ENCODE assay signal across 8 mouse cellular contexts in genomic region chr5:22550033-22550551, GRCm38 (mm10). TPM values are rescaled to one million over a fixed set of nuclear protein-coding genes. Genes with fewer than 3 reads are reported as not detected.
A peak's percentile ranks its signal among the peaks of the same experiment; 100 is the strongest.
DNase-seq lines count a peak whose midpoint lies in the region; ATAC-seq and TF ChIP-seq lines count a peak whose summit lies in the region.

TSS of gene Orc5 (minus strand) at chr5:22550429.

- peak; percentile 74; the same call in 1 of the 2 replicates for TF ChIP-seq POLR2A in liver, adult 2 months (IDR thresholded peaks at IDR 0.05; ENCODE audit: extremely low read depth, insufficient read depth, low read length)
- peak; percentile 97 for TF ChIP-seq POLR2A in myocyte (IDR thresholded peaks at IDR 0.05; ENCODE audit: insufficient read length, low read depth)

- H3K36me3 ChIP-seq in heart, embryonic 11.5 days (ENCODE audit: control insufficient read depth, insufficient read depth, low read length): peaks cover 10% of the 10 kb centered on the region; the same call in 1 of the 2 replicates
- H3K36me3 ChIP-seq in kidney, embryonic 16.5 days (ENCODE audit: insufficient read depth, low read length): peaks cover 15% of the 10 kb centered on the region
- peaks cover 19% of the 10 kb centered on the region for H3K36me3 ChIP-seq in liver, adult 2 months (ENCODE audit: control insufficient read depth, insufficient read depth, low read length)
- H3K36me3 ChIP-seq in myocyte (ENCODE audit: control insufficient read depth, insufficient read depth): peaks cover 17% of the 10 kb centered on the region
- peaks cover 6% of the 10 kb centered on the region for H3K36me3 ChIP-seq in splenic B cell, adult 2 months (ENCODE audit: control insufficient read depth, insufficient read depth, low read length, poor library complexity, severe bottlenecking)

- no peaks in the 10 kb centered on the region for H3K9me3 ChIP-seq in heart, embryonic 11.5 days (replicated peaks; ENCODE audit: control insufficient read depth, low read length)
- no peaks in the 10 kb centered on the region for H3K9me3 ChIP-seq in kidney, embryonic 16.5 days (ENCODE audit: low read length)

- peak within 1 kb of the TSS; percentile 72 for H3K9ac ChIP-seq in heart, embryonic 11.5 days (ENCODE audit: low read depth, low read length)
- H3K9ac ChIP-seq in kidney, embryonic 16.5 days (replicated peaks; ENCODE audit: low read length): peak within 1 kb of the TSS; percentile 87
- H3K9ac ChIP-seq in liver, adult 2 months (ENCODE audit: low read depth, low read length): peak within 1 kb of the TSS; percentile 76

- peaks cover 5% of the 10 kb centered on the region; the same call in 1 of the 2 replicates for H3K79me2 ChIP-seq in liver, adult 2 months (ENCODE audit: control insufficient read depth, insufficient read depth, low read length)
- peaks cover 13% of the 10 kb centered on the region for H3K79me2 ChIP-seq in myocyte (ENCODE audit: control insufficient read depth, insufficient read depth)

- H3ac ChIP-seq in myocyte (ENCODE audit: control insufficient read depth, insufficient read length): peak within 1 kb of the TSS; percentile 18

- H3K4me1 ChIP-seq in heart, embryonic 11.5 days (ENCODE audit: control insufficient read depth, insufficient read depth, low read length): peaks cover 4% of the 10 kb centered on the region; the same call in 1 of the 2 replicates
- H3K4me1 ChIP-seq in kidney, embryonic 16.5 days (ENCODE audit: insufficient read depth, low read length): peaks cover 7% of the 10 kb centered on the region
- peaks cover 7% of the 10 kb centered on the region for H3K4me1 ChIP-seq in liver, adult 2 months (ENCODE audit: control insufficient read depth, insufficient read depth, low read length)

- ATAC-seq in erythroblast, adult 5-6 weeks (replicated peaks; ENCODE audit: low FRiP score, poor library complexity, severe bottlenecking): peak; percentile 95
- ATAC-seq in heart, embryonic 11.5 days (replicated peaks; ENCODE audit: insufficient number of reproducible peaks, low FRiP score, low TSS enrichment): peak; percentile 99
- peak; percentile 100 for ATAC-seq in kidney, embryonic 16.5 days (ENCODE audit: low FRiP score, low TSS enrichment)

- DNase-seq in B cell, adult 2 months: peak; percentile 93 to 94
- peak; percentile 98 for DNase-seq in brain, adult 2 months (ENCODE audit: low read depth, low spot score)
- peak; percentile 83 for DNase-seq in liver, adult 2 months (ENCODE audit: extremely low read depth, low read depth, low spot score)
- DNase-seq in splenic B cell, adult 2 months (ENCODE audit: low read depth, low spot score): peak; percentile 94

- TF ChIP-seq CTCF in liver, adult 2 months (IDR thresholded peaks at IDR 0.05; ENCODE audit: low read depth, low read length): no peak

- H3K4me2 ChIP-seq in heart, embryonic 11.5 days: peak within 1 kb of the TSS; percentile 71
- H3K4me2 ChIP-seq in kidney, embryonic 16.5 days (replicated peaks; ENCODE audit: low read depth, low read length): peak within 1 kb of the TSS; percentile 72
- H3K4me2 ChIP-seq in myocyte (ENCODE audit: low read depth): peak within 1 kb of the TSS; percentile 78

- 0% methylated on average over 31 of the region's 31 CpGs for WGBS in heart, embryonic 11.5 days (ENCODE audit: insufficient replicate concordance)
- under 1% methylated on average over 31 of the region's 31 CpGs for WGBS in kidney, embryonic 16.5 days
- under 1% methylated on average over 31 of the region's 31 CpGs for WGBS in liver, adult 2 months

- peak within 1 kb of the TSS; percentile 55 for H3K4me3 ChIP-seq in heart, embryonic 11.5 days (ENCODE audit: low read depth, low read length)
- peak within 1 kb of the TSS; percentile 62 for H3K4me3 ChIP-seq in kidney, embryonic 16.5 days (ENCODE audit: low read length)
- peak within 1 kb of the TSS; percentile 51 for H3K4me3 ChIP-seq in liver, adult 2 months (ENCODE audit: insufficient read depth, low read depth, low read length)
- H3K4me3 ChIP-seq in myocyte: peak within 1 kb of the TSS; percentile 93

- peak within 1 kb of the TSS; percentile 60 for H3K27ac ChIP-seq in heart, embryonic 11.5 days (ENCODE audit: low read depth, low read length)
- H3K27ac ChIP-seq in kidney, embryonic 16.5 days (ENCODE audit: low read length): peak within 1 kb of the TSS; percentile 74
- peak within 1 kb of the TSS; percentile 60 for H3K27ac ChIP-seq in liver, adult 2 months (replicated peaks; ENCODE audit: insufficient read depth, low read depth, low read length)

- H3K27me3 ChIP-seq in heart, embryonic 11.5 days (ENCODE audit: control insufficient read depth, insufficient read depth, low read length): no peaks in the 10 kb centered on the region
- no peaks in the 10 kb centered on the region for H3K27me3 ChIP-seq in kidney, embryonic 16.5 days (ENCODE audit: insufficient read depth, low read length)
- no peaks in the 10 kb centered on the region for H3K27me3 ChIP-seq in liver, adult 2 months (ENCODE audit: control insufficient read depth, insufficient read depth, low read length)
- no peaks in the 10 kb centered on the region for H3K27me3 ChIP-seq in myocyte (ENCODE audit: control insufficient read depth, insufficient read depth, insufficient read length)
- H3K27me3 ChIP-seq in splenic B cell, adult 2 months (ENCODE audit: control insufficient read depth, insufficient read depth, low read length, poor library complexity, severe bottlenecking): no peaks in the 10 kb centered on the region

TF ChIP-seq in myocyte, 11 proteins besides CTCF, POLR2A, EP300 and RAD21:
- peak in 1 of 3 experiments; percentile 74 for TF ChIP-seq MYOG (IDR thresholded peaks at IDR 0.05; ENCODE audit: control insufficient read depth in 1 of 3, insufficient read depth in 1 of 3, insufficient read length in 2 of 3, low read depth in 2 of 3)
- TF ChIP-seq POLR2AphosphoS2 (IDR thresholded peaks at IDR 0.05; ENCODE audit: insufficient read length, low read depth): peak; percentile 96
- TF ChIP-seq MYOD1 (IDR thresholded peaks at IDR 0.05; ENCODE audit: control insufficient read depth in 1 of 3, insufficient read length in 2 of 3, low read depth in 2 of 3): peak in 2 of 3 experiments; percentile 36 to 76
- TF ChIP-seq E2F4 (IDR thresholded peaks at IDR 0.05; ENCODE audit: insufficient read depth): no peak

RNA-seq across cellular contexts. Expression of gene Orc5, which starts in this region (rescaled TPM):
- total RNA-seq in erythroblast, adult 5-6 weeks (2015; ENCODE audit: low replicate concordance): 13.0 and 19.2 TPM in 2 replicates
- 13.5 and 21.0 TPM in 2 replicates for total RNA-seq in erythroblast, adult 5-6 weeks (2017; ENCODE audit: low replicate concordance)
- 37.9 and 39.1 TPM in 2 replicates for polyA plus RNA-seq in heart, embryonic 11.5 days (2014; fragmentation: Nextera tagmentation; extraction: Ambion mirVana)
- 42.5 and 43.5 TPM in 2 replicates for polyA plus RNA-seq in kidney, embryonic 16.5 days (2015; fragmentation: Nextera tagmentation; extraction: Ambion mirVana)
- 16.1 TPM in 2 replicates for total RNA-seq in liver, adult 2 months (2014; rRNA removed)
- polyA plus RNA-seq in liver, adult 2 months (2012; rRNA removed): 1.7 and 2.2 TPM in 2 replicates
- polyA plus RNA-seq in myocyte (2012; fragmentation: generic; extraction: Trizol): 9.5 TPM

Comparison
In these comparisons a context has a peak if more than half of its experiments do, and no peak if none do; other contexts are left out.
1. Peak in every context shown above with its lines: DNase-seq, ATAC-seq, H3K4me3 ChIP-seq and H3K27ac ChIP-seq.